Mouse (Mus musculus) lung, embryonic 14.5 days (tissue): Measurements from ENCODE around the gene Trip10. TPM values are rescaled to one million over a fixed set of nuclear protein-coding genes. Genes with fewer than 3 reads are reported as not detected.

Experiments used
- ATAC-seq: fragments of 200-750 bp; cut with Nextera tagmentation; 2 replicates; pipeline ENCODE4 v1.8.0; 2017; ENCODE audit warnings: mild to moderate bottlenecking, moderate TSS enrichment, moderate library complexity; ENCODE audit not compliant: insufficient read depth
- DNase-seq: peaks from one replicate; pipeline ENCODE4 v3.0.0-alpha.2; 2015
- H3K27ac ChIP-seq: fragments of 300-500 bp; sonication (generic); 2 replicates; pipeline ENCODE4 v1.5.1; 2014; ENCODE audit warnings: low read depth, mild to moderate bottlenecking, moderate library complexity
- H3K27me3 ChIP-seq: fragments of 300-500 bp; sonication (generic); 2 replicates; pipeline ENCODE4 v1.6.1; 2014; ENCODE audit warnings: low read length, control low read depth; ENCODE audit not compliant: insufficient read depth
- H3K36me3 ChIP-seq: fragments of 300-500 bp; sonication (generic); 2 replicates; pipeline ENCODE4 v1.6.1; 2014; ENCODE audit warnings: control low read depth; ENCODE audit not compliant: insufficient read depth
- H3K4me1 ChIP-seq: fragments of 300-500 bp; sonication (generic); 2 replicates; pipeline ENCODE4 v1.6.1; 2014; ENCODE audit warnings: antibody characterized with exemption, control low read depth; ENCODE audit not compliant: insufficient read depth
- H3K4me2 ChIP-seq: fragments of 300-500 bp; sonication (generic); 2 replicates; pipeline ENCODE4 v1.6.1; 2014; ENCODE audit warnings: mild to moderate bottlenecking
- H3K4me3 ChIP-seq: fragments of 300-500 bp; sonication (generic); 2 replicates; pipeline ENCODE4 v1.5.1; 2014; ENCODE audit warnings: low read depth, low read length
- H3K9ac ChIP-seq: fragments of 300-500 bp; sonication (generic); 2 replicates; pipeline ENCODE4 v1.6.1; 2014
- H3K9me3 ChIP-seq: fragments of 300-500 bp; sonication (generic); 2 replicates; pipeline ENCODE4 v1.6.1; 2016; ENCODE audit warnings: low read depth, low read length, control low read depth
- CTCF ChIP-seq: IDR thresholded peaks from 2 replicates; pipeline ENCODE4 v1.5.1; 2016; ENCODE audit warnings: antibody characterized with exemption, low read depth
- WGBS: fragments of 180-500 bp; shearing (Covaris S2); extraction: QIAGEN DNeasy Blood & Tissue Kit; methylation state at CpG from one replicate; pipeline ENCODE4 v1.1.7; 2014; 5-methylcytosine and 5-hydroxymethylcytosine counted together
- polyA plus RNA-seq: library from polyadenylated mRNA; unstranded; fragments of >200 nt; fragmentation: Nextera tagmentation; extraction: Ambion mirVana; gene quantifications from 2 replicates; pipeline ENCODE4 v1.2.1, GENCODE M21; 2014

Trip10 gene
- polyA plus RNA-seq, 1 experiment from 2014 or later, result 39.9 TPM

DNA sequence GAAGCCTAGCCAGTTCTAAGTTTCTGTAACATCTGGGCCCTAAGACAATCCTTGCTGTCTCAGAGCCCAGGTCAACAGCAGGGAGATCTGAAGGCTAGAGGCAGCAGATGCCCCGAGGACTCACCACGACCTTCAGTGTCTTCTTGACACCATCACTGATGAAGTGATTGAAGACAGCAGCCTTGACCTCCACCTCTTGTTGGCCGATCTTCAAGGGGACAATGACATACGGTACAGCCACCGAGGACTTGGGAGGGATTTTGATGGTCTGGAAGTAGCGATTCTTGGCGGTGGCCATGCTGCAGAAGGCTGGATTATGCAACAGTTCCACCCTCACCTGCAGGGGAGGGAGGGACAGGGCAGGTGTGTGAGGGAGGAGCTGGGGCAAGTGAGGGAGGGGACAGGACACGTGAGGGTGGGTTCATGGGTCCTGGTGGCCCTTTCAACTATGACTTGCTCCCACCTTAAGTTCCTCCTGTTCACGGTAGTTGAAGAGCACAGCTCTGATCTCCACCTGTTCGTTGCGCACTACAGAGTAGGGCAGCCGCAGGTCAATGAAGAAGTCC is 30.8 kb upstream of the Trip10 start:
- H3K4me3 ChIP-seq, result no peak overlapping the region
- no peak overlapping the region for H3K9ac ChIP-seq
- 60% methylated on average over 12 of the region's 12 CpGs for WGBS
- H3K4me1 ChIP-seq, result no peaks in the 10 kb centered on the region
- no peaks in the 10 kb centered on the region for H3K36me3 ChIP-seq
- DNase-seq (no peak), ATAC-seq (no peak)
- no peak overlapping the region for H3K27ac ChIP-seq
- H3K9me3 ChIP-seq, result no peaks in the 10 kb centered on the region
- H3K4me2 ChIP-seq, result no peak overlapping the region
- no peaks in the 10 kb centered on the region for H3K27me3 ChIP-seq
- TF ChIP-seq CTCF, result no peak

DNA sequence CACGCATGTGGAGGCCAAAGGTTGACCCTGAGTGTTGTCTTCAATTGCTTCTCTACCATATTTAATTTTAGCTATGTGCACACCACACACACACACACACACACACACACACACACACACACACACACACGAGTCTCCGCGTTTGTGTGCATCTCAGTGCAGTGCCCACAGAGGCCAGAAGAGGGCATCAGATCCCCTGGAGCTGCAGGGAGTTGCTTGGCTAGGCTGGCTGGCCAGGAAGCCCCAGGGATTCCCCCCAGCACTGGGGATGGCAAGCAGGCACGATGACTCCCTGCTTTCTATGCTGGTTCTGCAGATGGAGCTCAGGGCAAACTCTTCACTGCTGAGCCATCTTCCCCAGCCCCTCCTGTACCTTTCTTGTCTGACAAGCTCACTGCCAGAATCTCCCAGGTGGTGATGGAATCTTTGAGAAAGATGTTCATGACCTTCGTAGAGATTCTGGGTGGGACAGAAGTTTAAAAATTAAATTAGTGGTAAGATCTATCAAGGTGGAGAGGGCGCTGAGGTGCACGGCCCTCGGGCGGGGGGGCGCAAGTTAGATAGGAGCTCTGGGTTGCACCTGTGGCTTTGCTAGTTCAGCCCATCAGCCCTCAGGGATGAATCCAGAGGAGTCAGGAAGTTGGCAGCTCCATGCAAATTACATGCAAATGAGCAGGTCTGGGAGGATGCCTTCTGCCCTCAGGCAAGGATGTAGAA is 29.9 kb upstream of the Trip10 start:
- ATAC-seq (no peak), DNase-seq (peak; percentile 79)
- H3K4me3 ChIP-seq, result no peak overlapping the region
- no peaks in the 10 kb centered on the region for H3K9me3 ChIP-seq
- no peak overlapping the region for H3K9ac ChIP-seq
- H3K27me3 ChIP-seq, result no peaks in the 10 kb centered on the region
- no peaks in the 10 kb centered on the region for H3K4me1 ChIP-seq
- 20% methylated on average over 11 of the region's 11 CpGs for WGBS
- no peak overlapping the region for H3K4me2 ChIP-seq
- no peaks in the 10 kb centered on the region for H3K36me3 ChIP-seq
- H3K27ac ChIP-seq, result no peak overlapping the region
- peak; percentile 83 for TF ChIP-seq CTCF

DNA sequence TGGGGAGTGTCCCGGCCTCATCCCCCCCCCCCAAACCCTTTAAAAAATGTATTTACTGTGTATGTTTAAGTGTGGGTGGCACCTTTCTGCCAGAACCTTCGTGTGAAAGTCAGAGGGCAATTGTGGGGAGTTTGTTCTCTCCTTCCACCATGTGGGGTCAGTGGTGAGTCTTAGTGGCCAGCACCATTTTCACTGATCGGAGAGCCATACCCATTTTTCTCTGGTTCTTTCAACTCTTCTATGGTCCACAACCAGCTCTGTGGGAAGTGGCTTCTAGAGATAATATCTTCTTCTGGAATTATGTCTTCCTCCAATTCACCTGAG is 29.4 kb upstream of the Trip10 start:
- Histone ChIP-seq H3K9me3 (no peaks in the 10 kb centered on the region), H3K36me3 (no peaks in the 10 kb centered on the region), H3K4me3 (no peak overlapping the region), H3K4me1 (no peaks in the 10 kb centered on the region), H3K27me3 (no peaks in the 10 kb centered on the region), H3K4me2 (no peak overlapping the region), H3K27ac (no peak overlapping the region), H3K9ac (no peak overlapping the region)
- DNase-seq (peak; percentile 60), ATAC-seq (no peak)
- peak; percentile 59 for TF ChIP-seq CTCF
- 23% methylated on average over 3 of the region's 3 CpGs for WGBS

DNA sequence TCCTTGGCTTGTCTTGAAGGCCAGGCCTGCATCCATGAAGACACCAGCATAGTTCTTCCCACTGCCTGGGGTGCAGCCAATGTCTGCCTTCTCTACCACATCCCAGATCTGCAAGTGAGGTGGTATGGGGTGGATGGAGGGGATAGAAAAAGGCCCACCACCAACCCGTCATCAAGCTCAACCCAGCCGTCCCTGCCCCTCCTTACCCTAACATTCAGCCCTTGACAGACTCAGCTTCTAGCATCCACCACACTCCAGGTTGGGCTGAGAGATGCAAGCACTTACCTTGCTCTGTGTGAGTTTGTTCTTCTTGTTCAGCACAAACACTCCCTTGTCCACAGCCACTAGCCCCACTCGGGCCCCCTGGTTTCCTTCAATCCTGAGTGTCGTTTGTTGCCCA is 27.3 kb upstream of the Trip10 start:
- no peak overlapping the region for H3K4me3 ChIP-seq
- ATAC-seq, result no peak
- H3K9me3 ChIP-seq, result no peaks in the 10 kb centered on the region
- 49% methylated on average over 4 of the region's 4 CpGs for WGBS
- DNase-seq, result no peak
- no peaks in the 10 kb centered on the region for H3K4me1 ChIP-seq
- TF ChIP-seq CTCF, result no peak
- H3K9ac ChIP-seq, result no peak overlapping the region
- H3K4me2 ChIP-seq, result no peak overlapping the region
- no peaks in the 10 kb centered on the region for H3K27me3 ChIP-seq
- H3K36me3 ChIP-seq, result no peaks in the 10 kb centered on the region
- H3K27ac ChIP-seq, result no peak overlapping the region

DNA sequence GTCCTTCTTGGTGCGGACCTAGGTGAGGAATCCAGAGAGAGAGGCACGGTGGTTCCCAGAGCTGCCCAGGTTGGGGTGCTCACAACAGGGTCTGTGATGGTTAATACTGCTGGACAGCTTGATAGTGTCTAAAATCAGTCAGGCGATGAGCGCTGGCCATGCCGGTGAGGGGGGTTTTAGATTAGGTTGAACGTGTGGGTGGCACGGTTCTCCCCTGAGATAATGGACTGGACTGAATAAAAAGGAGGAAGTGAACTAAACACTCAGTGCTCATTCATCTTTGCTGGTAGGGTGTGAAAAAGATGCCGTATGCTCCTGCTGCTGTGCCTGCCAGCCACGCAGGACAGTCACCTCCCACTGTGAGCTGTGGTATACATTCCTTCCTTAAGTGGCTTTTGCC is 25.9 kb upstream of the Trip10 start:
- no peaks in the 10 kb centered on the region for H3K36me3 ChIP-seq
- no peaks in the 10 kb centered on the region for H3K4me1 ChIP-seq
- no peak overlapping the region for H3K4me2 ChIP-seq
- TF ChIP-seq CTCF, result no peak
- H3K27me3 ChIP-seq, result no peaks in the 10 kb centered on the region
- no peaks in the 10 kb centered on the region for H3K9me3 ChIP-seq
- no peak overlapping the region for H3K27ac ChIP-seq
- DNase-seq, result no peak
- H3K9ac ChIP-seq, result no peak overlapping the region
- no peak overlapping the region for H3K4me3 ChIP-seq
- no peak for ATAC-seq
- WGBS, result 59% methylated on average over 9 of the region's 9 CpGs

DNA sequence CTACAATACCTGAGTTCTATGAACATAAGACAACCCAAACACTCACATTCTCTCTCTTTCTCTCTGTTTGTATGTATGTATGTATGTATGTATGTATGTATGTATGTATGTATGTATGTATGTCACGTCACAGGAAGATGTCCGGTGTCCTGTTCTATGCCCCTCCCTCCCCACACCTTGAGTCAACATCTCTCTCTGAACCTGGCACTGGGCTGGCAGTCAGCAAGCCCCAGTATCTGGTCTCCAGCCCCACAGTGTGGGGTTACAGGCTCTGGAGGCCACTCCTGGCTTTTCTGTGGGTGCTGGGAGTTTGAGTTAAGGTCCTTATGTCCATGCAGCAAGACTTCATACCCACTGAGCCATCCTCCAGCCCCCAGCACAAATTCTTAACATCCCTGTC is 21.8 kb upstream of the Trip10 start:
- TF ChIP-seq CTCF, result no peak
- no peaks in the 10 kb centered on the region for H3K27me3 ChIP-seq
- no peaks in the 10 kb centered on the region for H3K9me3 ChIP-seq
- H3K9ac ChIP-seq, result no peak overlapping the region
- no peaks in the 10 kb centered on the region for H3K4me1 ChIP-seq
- ATAC-seq (no peak), DNase-seq (no peak)
- WGBS, result 79% methylated on average over 2 of the region's 2 CpGs
- H3K36me3 ChIP-seq, result no peaks in the 10 kb centered on the region
- no peak overlapping the region for H3K4me2 ChIP-seq
- H3K4me3 ChIP-seq, result no peak overlapping the region
- no peak overlapping the region for H3K27ac ChIP-seq

DNA sequence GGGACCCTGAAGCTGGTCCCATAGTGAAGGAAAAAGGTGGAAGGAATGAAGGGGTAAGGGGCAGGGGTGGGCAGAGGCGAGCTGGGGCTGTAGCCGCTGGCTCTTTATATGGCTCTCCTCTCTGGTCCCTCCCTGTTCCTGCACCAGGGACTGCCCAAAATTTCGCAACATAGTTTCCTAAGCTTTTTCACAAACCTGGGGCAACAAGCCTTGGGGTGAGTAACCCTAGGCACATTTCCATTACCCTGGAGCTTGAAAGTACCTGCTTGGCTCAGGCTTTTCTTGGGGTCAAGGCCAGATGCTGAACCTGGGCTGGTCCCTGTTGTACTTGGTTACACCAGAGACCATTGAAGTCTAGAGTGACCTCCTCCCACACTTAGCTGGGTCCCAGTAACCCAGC is 21.2 kb upstream of the Trip10 start, which contains the start of gene C3:
TSS of gene C3 (minus strand) at position 123 of the 400 bp plus-strand sequence.
- no peaks in the 10 kb centered on the region for H3K9me3 ChIP-seq
- 74% methylated on average over 3 of the region's 3 CpGs for WGBS
- H3K27me3 ChIP-seq, result no peaks in the 10 kb centered on the region
- TF ChIP-seq CTCF, result no peak
- H3K27ac ChIP-seq, result no peak within 1 kb of the TSS
- H3K4me3 ChIP-seq, result no peak within 1 kb of the TSS
- DNase-seq (no peak), ATAC-seq (no peak)
- no peaks in the 10 kb centered on the region for H3K4me1 ChIP-seq
- H3K36me3 ChIP-seq, result no peaks in the 10 kb centered on the region
- no peak within 1 kb of the TSS for H3K4me2 ChIP-seq
- H3K9ac ChIP-seq, result no peak within 1 kb of the TSS

DNA sequence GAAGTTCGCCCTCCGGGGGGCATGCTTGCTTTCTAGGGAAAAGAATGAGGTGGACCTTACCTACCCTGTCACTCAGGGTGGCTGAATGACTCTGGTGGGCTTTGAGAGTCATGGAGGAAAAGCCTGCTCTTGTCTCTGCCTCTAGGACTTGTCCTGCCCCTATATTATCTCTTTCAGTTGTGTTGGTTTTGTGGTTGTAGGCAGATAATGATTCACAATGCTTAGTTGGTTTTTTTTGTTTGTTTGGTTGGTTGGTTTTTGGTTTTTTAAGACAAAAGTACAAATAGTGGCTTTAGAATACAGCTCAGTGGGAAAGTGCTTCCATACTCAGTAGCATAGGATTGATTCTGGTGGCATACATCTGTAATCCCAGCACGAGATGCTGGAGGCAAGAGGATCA is 20.4 kb upstream of the Trip10 start:
- Histone ChIP-seq H3K9ac (no peak overlapping the region), H3K27ac (no peak overlapping the region), H3K4me3 (no peak overlapping the region), H3K9me3 (no peaks in the 10 kb centered on the region), H3K4me2 (no peak overlapping the region), H3K36me3 (no peaks in the 10 kb centered on the region), H3K4me1 (no peaks in the 10 kb centered on the region), H3K27me3 (no peaks in the 10 kb centered on the region)
- DNase-seq (no peak), ATAC-seq (no peak)
- no peak for TF ChIP-seq CTCF
- 69% methylated on average over 3 of the region's 3 CpGs for WGBS
